Mouse (Mus musculus): ENCODE measurements around the gene Gm38393.

Gene Gm38393

DNA sequence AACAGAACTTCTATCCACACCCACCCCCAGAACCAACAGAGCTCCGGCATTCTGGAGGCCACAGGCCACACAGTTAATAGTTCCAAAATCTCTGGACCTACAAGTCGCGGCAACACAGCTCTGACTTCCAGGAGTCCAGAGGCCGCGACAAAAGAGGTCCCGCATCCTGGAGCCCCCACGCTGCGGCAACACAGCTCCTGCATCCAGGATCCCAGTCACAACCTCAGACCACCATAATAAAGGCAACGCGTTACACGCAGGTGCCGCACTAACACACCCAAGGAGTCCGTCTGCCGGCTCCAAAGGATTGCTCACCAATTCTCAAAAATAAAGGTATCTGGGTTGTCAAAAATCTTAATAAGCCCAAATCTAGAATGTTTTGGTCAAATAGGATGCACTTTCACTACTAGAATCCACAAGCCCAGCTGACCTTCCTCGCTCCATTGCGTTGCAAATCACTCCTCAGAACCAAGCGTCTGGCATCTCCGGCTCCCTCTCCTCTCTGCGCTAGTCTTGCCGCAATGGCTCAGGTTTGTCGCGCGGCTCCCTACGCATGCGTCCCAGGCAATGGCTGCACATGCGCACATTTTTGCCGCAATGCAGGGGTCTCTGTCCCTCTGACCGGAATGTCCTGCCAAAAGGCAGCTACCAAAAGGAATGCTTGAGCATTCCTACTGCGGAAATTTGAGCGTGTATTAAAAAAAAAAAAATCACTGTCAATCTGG lies at the start of gene Gm38393, which contains the start of gene Snurf:
TSS of gene Gm38393 (minus strand) at position 459 of the 725 bp plus-strand sequence.
TSS of gene Snurf (minus strand) at position 444 of the 725 bp plus-strand sequence.
- peak; percentile 67 for DNase-seq (ENCODE audit: low spot score)

DNA sequence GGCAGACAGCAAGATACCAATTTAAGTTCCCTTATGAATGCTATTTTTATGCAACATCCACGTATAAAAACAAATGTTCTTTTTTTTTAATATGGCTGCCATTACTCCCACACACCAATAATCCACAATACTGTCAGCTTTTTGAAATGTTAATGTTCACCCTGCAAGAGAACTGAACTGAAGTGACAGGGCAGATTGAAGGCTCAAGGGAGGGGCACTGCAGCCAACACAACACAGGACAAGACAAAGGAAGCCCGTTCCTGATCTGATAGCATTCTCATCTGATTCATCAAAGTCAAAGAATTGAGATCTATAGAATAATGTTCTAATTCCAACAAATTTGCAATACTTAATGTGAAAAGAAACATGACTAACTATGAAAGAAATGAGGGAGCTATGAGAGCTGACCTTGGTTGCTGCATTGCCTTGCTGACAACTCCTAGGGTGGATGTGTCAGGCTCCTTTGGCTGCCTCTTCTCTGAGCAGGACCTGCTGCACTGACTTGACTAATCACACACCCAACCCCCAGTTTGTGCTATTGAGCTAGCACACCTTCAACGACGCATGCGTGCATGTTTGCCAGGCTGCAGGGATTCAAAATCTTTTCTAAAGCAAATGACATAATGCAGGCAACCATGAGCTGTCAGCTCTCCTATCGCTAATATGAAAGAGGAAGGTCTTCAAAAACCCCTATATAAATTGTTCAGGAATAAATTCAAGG lies 42.8 kb upstream of the Gm38393 start:
- no peak for DNase-seq (ENCODE audit: low spot score)

DNA sequence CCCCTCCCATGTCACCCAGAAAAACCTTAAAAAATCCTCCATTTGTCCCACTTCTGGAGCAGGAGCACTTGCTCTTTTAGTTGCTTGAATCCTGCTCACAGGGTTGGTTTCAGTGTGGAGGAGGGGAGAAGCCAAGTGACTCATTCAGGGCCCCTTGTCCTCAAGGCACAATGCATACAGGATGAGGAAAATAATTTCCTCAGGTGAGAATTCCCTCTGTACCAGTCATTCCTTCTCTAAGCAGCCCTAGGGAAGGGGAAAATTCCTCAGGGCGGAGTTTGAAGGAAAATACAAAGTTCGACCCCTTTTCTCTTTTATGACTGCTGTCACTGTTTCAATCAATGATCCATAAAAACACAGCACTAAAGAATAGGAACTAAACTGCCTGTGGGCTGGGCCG lies 8.3 kb upstream of the Gm38393 start:
- no peak for DNase-seq (ENCODE audit: low spot score)

DNA sequence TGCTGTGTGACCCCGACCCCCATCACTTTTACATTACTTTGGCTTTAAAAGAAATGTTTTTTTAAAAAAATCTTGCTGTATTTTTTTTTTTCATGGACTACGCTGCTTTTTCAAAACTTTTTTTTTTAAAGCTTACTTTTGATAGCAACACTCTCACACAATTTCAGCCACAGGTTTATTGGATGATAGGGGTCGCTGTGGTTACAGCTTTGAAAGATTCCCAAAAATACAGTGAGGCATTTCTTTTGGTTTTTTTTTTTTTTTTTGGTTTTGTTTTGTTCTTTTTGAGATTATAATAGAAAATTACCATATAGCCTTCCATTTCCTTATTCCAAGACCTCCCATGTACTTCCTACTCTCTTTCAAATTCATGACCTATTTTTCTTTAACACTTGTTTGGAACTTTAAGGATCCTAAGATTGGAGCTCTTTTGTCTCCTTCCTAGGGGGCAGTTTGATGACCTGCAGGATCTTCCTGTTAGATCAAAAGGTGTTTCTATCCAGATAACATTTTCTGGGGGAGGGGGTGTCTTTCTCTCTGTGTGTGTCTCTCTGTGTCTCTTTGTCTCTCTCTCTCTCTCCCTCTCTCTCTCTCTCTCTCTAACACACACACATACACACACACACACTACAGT lies 3.0 kb upstream of the Gm38393 start:
- no peak for DNase-seq (ENCODE audit: low spot score)

DNA sequence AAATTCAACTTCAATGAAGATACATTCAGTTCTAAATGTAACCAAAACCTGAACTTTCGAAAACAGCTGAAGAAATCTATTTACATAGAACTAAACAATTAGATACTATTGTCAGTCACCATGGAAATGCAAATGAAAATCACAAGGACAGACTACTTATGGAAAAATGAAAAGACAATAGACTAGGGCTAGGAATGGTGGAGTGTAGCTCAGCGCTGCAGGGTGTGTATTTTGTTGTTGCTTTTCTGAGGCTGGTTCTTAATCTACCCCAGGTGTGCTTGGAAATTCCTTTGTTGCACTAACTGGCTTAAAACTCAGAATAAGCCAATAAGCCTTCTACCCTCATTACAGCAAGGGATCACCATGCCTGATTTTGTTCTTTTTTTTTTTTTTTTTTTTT lies 1.4 kb upstream of the Gm38393 start:
- no peak for DNase-seq (ENCODE audit: low spot score)

DNA sequence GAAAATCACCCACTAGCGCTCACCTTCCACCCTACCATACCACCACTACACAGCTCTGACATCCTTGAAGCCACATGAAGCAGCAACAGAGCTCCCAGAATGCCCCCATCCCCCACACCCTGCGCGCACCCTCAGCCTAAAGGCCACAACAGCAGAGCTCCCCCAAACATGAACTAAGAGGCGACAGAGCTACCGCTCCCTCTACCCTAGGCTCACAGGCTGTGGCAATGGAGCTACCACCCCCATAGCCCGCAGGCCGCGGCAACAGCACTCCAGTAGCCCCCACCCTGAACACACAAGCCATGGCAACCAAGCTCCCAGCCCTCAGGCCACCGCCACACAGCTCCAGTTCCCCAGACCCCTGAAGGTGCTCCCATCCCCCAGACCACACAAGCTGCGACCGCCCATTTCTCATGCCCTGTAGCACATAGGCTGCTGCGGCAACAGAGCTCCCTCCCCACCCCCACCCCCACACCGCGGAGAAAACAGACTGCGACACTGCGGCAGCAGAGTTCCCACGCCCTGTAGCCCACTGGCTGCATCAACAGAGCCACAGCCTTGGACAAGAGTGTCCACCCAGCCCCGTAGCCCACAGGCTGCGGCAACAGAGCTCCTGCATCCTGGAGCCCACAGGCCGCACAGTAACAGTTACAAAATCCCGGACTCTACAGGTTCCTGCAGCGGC lies 801 bp downstream of the Gm38393 start:
- DNase-seq (ENCODE audit: low spot score): peak; percentile 49

DNA sequence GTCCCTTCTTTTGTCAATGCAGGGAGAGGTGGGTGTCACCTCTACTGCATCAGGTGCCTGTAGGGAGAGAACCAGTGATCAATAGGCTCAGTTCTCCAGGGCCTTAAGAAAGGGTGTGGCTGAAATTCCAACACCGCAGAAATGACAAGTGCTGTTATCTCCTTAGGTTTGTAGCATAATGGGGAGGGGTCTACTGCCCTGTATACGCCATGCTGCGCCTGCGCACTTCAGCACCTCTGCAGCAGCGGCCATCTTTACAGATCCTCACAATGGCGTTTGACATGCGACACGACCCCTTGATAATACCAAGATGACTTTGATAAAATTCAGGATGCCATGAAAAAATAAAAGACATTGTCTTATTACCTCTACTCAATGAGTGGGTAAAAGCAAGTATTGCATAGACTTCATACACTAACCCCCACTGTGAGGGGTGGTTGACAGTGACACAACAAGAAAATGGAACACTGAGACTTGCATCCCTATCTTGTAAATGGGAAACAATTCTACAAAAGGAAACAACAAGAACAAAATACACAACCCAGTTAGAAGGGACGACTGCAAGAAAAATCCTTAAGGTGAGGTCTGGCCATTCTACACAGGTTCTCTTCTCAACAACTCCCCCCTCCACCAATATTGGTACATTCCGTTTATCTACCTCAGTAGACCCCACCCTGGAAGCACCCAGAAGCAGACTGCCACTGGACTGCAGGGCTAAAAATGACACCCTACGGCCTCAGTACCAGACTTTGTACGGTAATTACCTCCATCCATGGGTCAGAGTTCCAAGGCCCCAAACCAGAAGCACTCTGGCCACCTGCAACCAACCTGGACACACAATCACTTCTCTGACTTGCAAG lies 1.6 kb downstream of the Gm38393 start:
- no peak for DNase-seq (ENCODE audit: low spot score)

DNA sequence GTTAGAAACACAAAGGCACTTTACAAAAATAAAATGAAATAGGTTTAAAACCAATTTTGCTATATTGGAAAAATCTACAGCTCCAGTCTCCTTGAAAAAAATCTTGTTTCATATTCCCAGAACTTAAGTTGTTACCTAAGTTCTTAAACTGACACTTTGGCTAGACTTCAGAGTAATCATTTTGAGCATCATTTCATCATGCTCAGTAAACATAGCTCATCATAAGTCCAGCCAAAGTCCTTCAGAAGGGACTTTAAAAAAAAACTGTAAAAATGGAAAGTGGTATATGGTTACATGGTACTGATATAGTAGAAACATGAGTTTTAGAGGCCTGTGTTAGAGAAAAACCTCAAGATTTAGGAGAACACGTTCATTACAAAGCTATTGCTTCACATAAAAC lies 26.2 kb downstream of the Gm38393 start:
- no peak for DNase-seq (ENCODE audit: low spot score)
